Mouse (Mus musculus): Measurements from ENCODE around the gene Vnn3. TPM values are rescaled to one million over a fixed set of nuclear protein-coding genes. Genes with fewer than 3 reads are reported as not detected.

The Vnn3 gene
- total and polyA plus RNA-seq, 3 experiments, result not detected

DNA sequence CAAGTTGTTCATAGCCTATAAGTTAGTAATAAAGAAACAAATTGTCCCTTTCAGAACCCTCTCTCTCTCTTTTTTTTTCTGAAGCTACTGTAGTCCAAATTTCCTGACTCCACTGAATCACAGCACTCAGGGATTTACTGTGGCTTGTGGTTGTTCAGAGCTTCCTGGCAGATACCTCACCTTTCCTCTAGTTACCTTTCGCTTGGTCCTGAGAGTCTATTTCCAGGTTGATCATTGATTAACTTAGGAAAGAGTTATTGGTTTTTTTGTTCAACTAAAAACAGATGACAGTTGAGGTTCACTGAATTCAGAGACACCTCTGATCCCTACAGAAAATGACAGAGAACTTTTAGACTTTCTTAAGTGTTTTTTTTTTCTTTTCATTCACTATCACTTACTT lies 33.6 kb downstream of the Vnn3 start:
- no peak overlapping the region for H3K27ac ChIP-seq (ENCODE audit: control insufficient read depth, low read depth, low read length)
- no peak for DNase-seq (ENCODE audit: low read depth, low spot score)
- TF ChIP-seq GABPA (IDR thresholded peaks at IDR 0.05; ENCODE audit: low read depth, low read length), result no peak
- no peak for TF ChIP-seq ELF1 (IDR thresholded peaks at IDR 0.05; ENCODE audit: low read depth, low read length)
- TF ChIP-seq MYB (IDR thresholded peaks at IDR 0.05; ENCODE audit: low read depth, low read length), result no peak
- TF ChIP-seq UBTF (IDR thresholded peaks at IDR 0.05; ENCODE audit: borderline replicate concordance, insufficient read depth, low read depth, low read length), result no peak
- TF ChIP-seq POLR2AphosphoS5 (IDR thresholded peaks at IDR 0.05; ENCODE audit: borderline replicate concordance, low read depth, low read length), result no peak
- no peak for TF ChIP-seq E2F4 (IDR thresholded peaks at IDR 0.05; ENCODE audit: borderline replicate concordance, low read depth, low read length)
- no peak for TF ChIP-seq CHD2 (IDR thresholded peaks at IDR 0.05; ENCODE audit: low read length)
- TF ChIP-seq KAT2A (conservative IDR thresholded peaks at IDR 0.05; ENCODE audit: low read depth, low read length), result no peak
- no peak for TF ChIP-seq ZNF384 (IDR thresholded peaks at IDR 0.05; ENCODE audit: low read depth, low read length)
- no peak for TF ChIP-seq RCOR1 (IDR thresholded peaks at IDR 0.05; ENCODE audit: low read depth, low read length)
- TF ChIP-seq USF1 (IDR thresholded peaks at IDR 0.05; ENCODE audit: low read depth, low read length), result no peak
- no peak for TF ChIP-seq POLR2A (IDR thresholded peaks at IDR 0.05; ENCODE audit: control insufficient read depth in 1 of 2, insufficient read depth in 1 of 2, low read depth in 1 of 2, low read length in 2 of 2, poor library complexity in 1 of 2)
- TF ChIP-seq BHLHE40 (IDR thresholded peaks at IDR 0.05; ENCODE audit: borderline replicate concordance, low read depth, low read length), result no peak
- TF ChIP-seq ZC3H11A (IDR thresholded peaks at IDR 0.05; ENCODE audit: low read depth, low read length), result no peak
- TF ChIP-seq NELFE (IDR thresholded peaks at IDR 0.05; ENCODE audit: low read depth, low read length), result no peak
- TF ChIP-seq TBP (IDR thresholded peaks at IDR 0.05; ENCODE audit: low read depth, low read length), result no peak
- TF ChIP-seq HCFC1 (IDR thresholded peaks at IDR 0.05; ENCODE audit: low read depth, low read length), result no peak
- no peak for TF ChIP-seq MEF2A (IDR thresholded peaks at IDR 0.05; ENCODE audit: extremely low read depth, insufficient replicate concordance, low read depth, low read length, poor library complexity, severe bottlenecking)
- no peak for TF ChIP-seq JUND (IDR thresholded peaks at IDR 0.05; ENCODE audit: low read depth, low read length)
- TF ChIP-seq MAX (IDR thresholded peaks at IDR 0.05; ENCODE audit: low read length), result no peak

DNA sequence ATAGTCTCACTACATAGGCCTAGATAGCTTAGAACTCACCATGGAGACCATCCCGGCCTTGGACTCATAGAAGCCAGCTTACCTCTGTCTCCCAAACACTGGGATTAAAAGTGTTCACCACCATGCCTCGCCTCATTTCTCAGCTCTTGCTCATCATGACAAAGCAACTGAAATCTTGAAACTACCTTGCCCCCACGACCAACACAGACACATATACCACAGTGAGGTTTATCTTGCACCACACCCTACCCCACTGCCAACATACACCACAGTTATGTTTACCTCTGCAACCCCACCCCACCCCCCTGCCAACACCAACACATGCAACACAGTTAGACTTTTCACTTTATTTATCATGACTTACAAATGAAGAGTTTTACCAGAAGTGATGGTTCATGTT lies 34.8 kb downstream of the Vnn3 start:
- TF ChIP-seq ZNF384 (IDR thresholded peaks at IDR 0.05; ENCODE audit: low read depth, low read length), result no peak
- no peak for TF ChIP-seq TCF12 (IDR thresholded peaks at IDR 0.05; ENCODE audit: low read depth, low read length)
- TF ChIP-seq MEF2A (IDR thresholded peaks at IDR 0.05; ENCODE audit: extremely low read depth, insufficient replicate concordance, low read depth, low read length, poor library complexity, severe bottlenecking), result no peak
- no peak for TF ChIP-seq MYC (IDR thresholded peaks at IDR 0.05; ENCODE audit: low read depth, low read length)
- TF ChIP-seq HCFC1 (IDR thresholded peaks at IDR 0.05; ENCODE audit: low read depth, low read length), result no peak
- no peak for TF ChIP-seq CHD1 (IDR thresholded peaks at IDR 0.05; ENCODE audit: low read depth, low read length)
- TF ChIP-seq ZMIZ1 (IDR thresholded peaks at IDR 0.05; ENCODE audit: low read depth, low read length), result no peak
- TF ChIP-seq BHLHE40 (IDR thresholded peaks at IDR 0.05; ENCODE audit: borderline replicate concordance, low read depth, low read length), result no peak
- no peak for TF ChIP-seq GATA1 (IDR thresholded peaks at IDR 0.05; ENCODE audit: low read depth, low read length)
- no peak for TF ChIP-seq ELF1 (IDR thresholded peaks at IDR 0.05; ENCODE audit: low read depth, low read length)
- no peak for TF ChIP-seq CTCF (IDR thresholded peaks at IDR 0.05 in 2 of 3, conservative IDR thresholded peaks at IDR 0.05 in 1 of 3; ENCODE audit: control insufficient read depth in 1 of 3, insufficient read depth in 1 of 3, low read depth in 2 of 3, low read length in 3 of 3, poor library complexity in 1 of 3, severe bottlenecking in 1 of 3)
- H3K9me3 ChIP-seq (replicated peaks; ENCODE audit: insufficient read depth, low read length), result no peaks in the 10 kb centered on the region
- H3K27me3 ChIP-seq (ENCODE audit: control insufficient read depth in 1 of 2, insufficient read depth in 2 of 2, low read length in 2 of 2), result no peaks in the 10 kb centered on the region; a peak in 1 of 4 replicates
- H3K27ac ChIP-seq (ENCODE audit: control insufficient read depth, low read depth, low read length), result no peak overlapping the region
- no peak for DNase-seq (ENCODE audit: low read depth, low spot score)
- H3K4me3 ChIP-seq (ENCODE audit: control insufficient read depth in 1 of 2, insufficient read depth in 1 of 2, low read depth in 2 of 2, low read length in 2 of 2), result no peak overlapping the region
- H3K36me3 ChIP-seq (ENCODE audit: control insufficient read depth in 1 of 2, insufficient read depth in 2 of 2, low read length in 2 of 2), result no peaks in the 10 kb centered on the region
- no peaks in the 10 kb centered on the region for H3K4me1 ChIP-seq (ENCODE audit: control insufficient read depth in 1 of 2, insufficient read depth in 2 of 2, low read length in 2 of 2)
- no peaks in the 10 kb centered on the region for H3K79me2 ChIP-seq (ENCODE audit: control insufficient read depth, insufficient read depth, low read length, poor library complexity)
- no peak overlapping the region for H3K9ac ChIP-seq (ENCODE audit: control insufficient read depth, low read depth, low read length, poor library complexity, severe bottlenecking)

More for the DNA sequence above, 33.6 kb downstream of the Vnn3 start:
- Histone ChIP-seq H3K9ac (ENCODE audit: control insufficient read depth, low read depth, low read length, poor library complexity, severe bottlenecking) (no peak overlapping the region), H3K4me1 (ENCODE audit: control insufficient read depth in 1 of 2, insufficient read depth in 2 of 2, low read length in 2 of 2) (no peaks in the 10 kb centered on the region), H3K9me3 (replicated peaks; ENCODE audit: insufficient read depth, low read length) (no peaks in the 10 kb centered on the region), H3K36me3 (ENCODE audit: control insufficient read depth in 1 of 2, insufficient read depth in 2 of 2, low read length in 2 of 2) (no peaks in the 10 kb centered on the region), H3K79me2 (ENCODE audit: control insufficient read depth, insufficient read depth, low read length, poor library complexity) (no peaks in the 10 kb centered on the region), H3K4me3 (ENCODE audit: control insufficient read depth in 1 of 2, insufficient read depth in 1 of 2, low read depth in 2 of 2, low read length in 2 of 2) (no peak overlapping the region), H3K27me3 (ENCODE audit: control insufficient read depth in 1 of 2, insufficient read depth in 2 of 2, low read length in 2 of 2) (no peaks in the 10 kb centered on the region; a peak in 1 of 4 replicates)
